Mouse (Mus musculus) liver, embryonic 11.5 days (tissue): Measurements from ENCODE around the gene Edar. TPM values are rescaled to one million over a fixed set of nuclear protein-coding genes. Genes with fewer than 3 reads are reported as not detected.

Experiments used
- ATAC-seq: fragments of 200-750 bp; cut with Nextera tagmentation; replicated peaks from 2 replicates; pipeline ENCODE4 v1.8.0; 2017; ENCODE audit warnings: moderate number of reproducible peaks, mild to moderate bottlenecking, moderate TSS enrichment, moderate library complexity; ENCODE audit not compliant: low FRiP score
- DNase-seq: peaks from one replicate; pipeline ENCODE4 v3.0.0-alpha.2; 2017; ENCODE audit warnings: low spot score
- H3K27ac ChIP-seq: fragments of 300-500 bp; sonication (generic); 2 replicates; pipeline ENCODE4 v1.5.1; 2014; ENCODE audit warnings: mild to moderate bottlenecking, low read depth, low read length, control low read depth
- H3K27me3 ChIP-seq: fragments of 300-500 bp; sonication (generic); replicated peaks from 2 replicates; pipeline ENCODE4 v1.6.1; 2014; ENCODE audit warnings: low read length, mixed read lengths; ENCODE audit not compliant: control insufficient read depth, insufficient read depth
- H3K36me3 ChIP-seq: fragments of 300-500 bp; sonication (generic); 2 replicates; pipeline ENCODE4 v1.6.1; 2014; ENCODE audit warnings: mild to moderate bottlenecking, low read length, moderate library complexity, mixed read lengths; ENCODE audit not compliant: control insufficient read depth, insufficient read depth
- H3K4me1 ChIP-seq: fragments of 300-500 bp; sonication (generic); replicated peaks from 2 replicates; pipeline ENCODE4 v1.6.1; 2014; ENCODE audit warnings: low read length, mixed read lengths; ENCODE audit not compliant: control insufficient read depth, insufficient read depth
- H3K4me2 ChIP-seq: fragments of 300-500 bp; sonication (generic); 2 replicates; pipeline ENCODE4 v1.6.1; 2014; ENCODE audit warnings: mild to moderate bottlenecking, control low read depth, moderate library complexity
- H3K4me3 ChIP-seq: fragments of 300-500 bp; sonication (generic); 2 replicates; pipeline ENCODE4 v1.5.1; 2014; ENCODE audit warnings: low read depth, low read length, control low read depth
- H3K9ac ChIP-seq: fragments of 300-500 bp; sonication (generic); 2 replicates; pipeline ENCODE4 v1.6.1; 2014; ENCODE audit warnings: low read depth, low read length, control low read depth
- H3K9me3 ChIP-seq: fragments of 300-500 bp; sonication (generic); 2 replicates; pipeline ENCODE4 v1.6.1; 2016; ENCODE audit warnings: low read length, inconsistent platforms, mixed read lengths; ENCODE audit not compliant: control insufficient read depth
- WGBS: fragments of 180-500 bp; shearing (Covaris S2); extraction: QIAGEN DNeasy Blood & Tissue Kit; methylation state at CpG from one replicate; pipeline ENCODE4 v1.1.7; 2014; 5-methylcytosine and 5-hydroxymethylcytosine counted together
- polyA plus RNA-seq: library from polyadenylated mRNA; unstranded; fragments of >200 nt; fragmentation: Nextera tagmentation; extraction: Ambion mirVana; gene quantifications from 2 replicates; pipeline ENCODE4 v1.2.1, GENCODE M21; 2014

Edar gene
- polyA plus RNA-seq, 1 experiment from 2014 or later, result 0.04 TPM

DNA sequence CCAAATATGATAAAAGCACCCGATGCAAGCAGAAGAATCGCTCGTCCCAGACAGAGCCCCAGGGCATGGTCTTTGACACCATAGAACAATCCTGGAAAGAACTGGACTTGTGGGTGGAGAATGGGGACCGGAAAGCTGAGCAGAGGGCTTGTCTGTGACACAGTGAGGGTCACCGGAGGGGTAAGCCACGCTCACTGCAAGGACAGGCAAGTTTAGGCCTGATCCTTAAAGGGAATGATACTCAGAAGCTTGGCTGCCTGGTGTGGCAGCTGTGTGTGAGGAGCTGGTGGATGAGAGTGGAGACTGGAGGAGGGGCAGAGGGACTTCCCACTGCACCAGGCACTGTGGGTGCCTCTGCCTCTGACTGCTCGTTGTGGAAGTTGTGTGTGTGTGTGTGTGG, 15.6 kb upstream of the Edar start:
- Histone ChIP-seq H3K9ac (no peak overlapping the region), H3K9me3 (no peaks in the 10 kb centered on the region), H3K4me3 (no peak overlapping the region), H3K4me2 (no peak overlapping the region), H3K36me3 (no peaks in the 10 kb centered on the region), H3K4me1 (no peaks in the 10 kb centered on the region), H3K27me3 (no peaks in the 10 kb centered on the region), H3K27ac (no peak overlapping the region)
- no peak for ATAC-seq
- 71% methylated on average over 6 of the region's 7 CpGs for WGBS
- DNase-seq, result no peak

DNA sequence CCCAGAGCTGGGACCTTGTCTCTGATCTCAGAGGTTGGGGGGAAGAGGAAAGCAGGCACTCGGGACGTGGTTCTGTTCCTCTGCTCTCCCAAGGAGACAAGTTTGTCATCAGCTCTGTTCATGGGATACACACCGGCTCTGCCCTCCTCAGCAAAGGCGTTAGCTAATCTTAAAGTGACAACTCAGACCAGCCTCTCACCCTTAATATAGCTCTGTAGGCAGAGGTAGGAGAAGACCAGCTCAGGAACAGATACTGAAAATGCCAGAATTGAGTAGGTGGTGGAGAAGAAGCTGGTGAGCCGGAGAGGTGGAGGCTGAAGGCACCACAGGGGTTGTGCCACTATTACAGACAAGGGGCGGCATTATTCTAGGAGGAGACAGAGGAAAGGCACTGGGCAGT, 3.8 kb upstream of the Edar start:
- no peak overlapping the region for H3K27ac ChIP-seq
- ATAC-seq, result no peak
- H3K27me3 ChIP-seq, result no peaks in the 10 kb centered on the region
- H3K9ac ChIP-seq, result no peak overlapping the region
- no peaks in the 10 kb centered on the region for H3K4me1 ChIP-seq
- H3K4me3 ChIP-seq, result no peak overlapping the region
- no peak for DNase-seq
- H3K36me3 ChIP-seq, result no peaks in the 10 kb centered on the region
- no peaks in the 10 kb centered on the region for H3K9me3 ChIP-seq
- WGBS, result 73% methylated on average over 6 of the region's 6 CpGs
- H3K4me2 ChIP-seq, result no peak overlapping the region

DNA sequence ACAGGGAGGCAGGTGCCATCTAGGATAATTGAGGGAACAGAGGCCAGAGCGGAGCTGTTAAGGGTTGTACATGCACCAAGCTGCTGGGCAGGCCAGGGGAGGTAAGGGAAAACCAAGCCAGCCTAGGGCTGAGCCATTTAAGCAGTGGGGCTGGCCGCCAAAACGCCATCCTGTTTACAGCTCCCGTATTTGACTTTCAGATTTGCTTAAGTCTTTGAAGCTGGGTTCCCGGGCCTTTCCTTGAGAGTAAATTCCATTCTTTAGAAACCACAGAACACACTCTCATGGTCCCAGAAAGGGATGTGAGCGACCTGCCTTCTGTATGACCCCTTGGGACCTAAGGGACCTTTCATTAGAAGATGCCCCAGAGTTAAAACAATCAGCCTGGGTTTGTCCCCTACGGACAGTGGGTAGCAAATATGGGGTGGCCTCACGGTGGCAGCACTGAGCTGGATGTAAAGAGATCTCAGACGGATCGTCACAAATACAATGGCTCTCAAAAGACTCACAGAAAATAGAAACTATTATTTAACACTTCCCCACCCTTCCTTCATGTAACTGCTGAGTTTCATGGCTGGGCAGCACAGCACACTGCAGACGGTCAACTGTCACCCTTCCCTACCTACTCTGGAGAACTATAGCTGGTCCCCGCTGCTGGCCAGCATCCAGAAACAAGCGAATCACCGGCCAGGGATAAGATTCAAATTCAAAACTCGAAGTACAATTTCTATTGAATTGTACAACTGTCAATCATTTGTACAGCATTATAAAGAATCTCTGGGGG, 2.0 kb downstream of the Edar start:
- no peak for DNase-seq
- no peak overlapping the region for H3K4me2 ChIP-seq
- no peak overlapping the region for H3K27ac ChIP-seq
- no peaks in the 10 kb centered on the region; the same call in 1 of the 2 replicates for H3K27me3 ChIP-seq
- no peak overlapping the region for H3K9ac ChIP-seq
- H3K9me3 ChIP-seq, result no peaks in the 10 kb centered on the region
- ATAC-seq, result no peak
- 44% methylated on average over 15 of the region's 15 CpGs for WGBS
- H3K4me1 ChIP-seq, result no peaks in the 10 kb centered on the region
- no peaks in the 10 kb centered on the region for H3K36me3 ChIP-seq
- H3K4me3 ChIP-seq, result no peak overlapping the region

DNA sequence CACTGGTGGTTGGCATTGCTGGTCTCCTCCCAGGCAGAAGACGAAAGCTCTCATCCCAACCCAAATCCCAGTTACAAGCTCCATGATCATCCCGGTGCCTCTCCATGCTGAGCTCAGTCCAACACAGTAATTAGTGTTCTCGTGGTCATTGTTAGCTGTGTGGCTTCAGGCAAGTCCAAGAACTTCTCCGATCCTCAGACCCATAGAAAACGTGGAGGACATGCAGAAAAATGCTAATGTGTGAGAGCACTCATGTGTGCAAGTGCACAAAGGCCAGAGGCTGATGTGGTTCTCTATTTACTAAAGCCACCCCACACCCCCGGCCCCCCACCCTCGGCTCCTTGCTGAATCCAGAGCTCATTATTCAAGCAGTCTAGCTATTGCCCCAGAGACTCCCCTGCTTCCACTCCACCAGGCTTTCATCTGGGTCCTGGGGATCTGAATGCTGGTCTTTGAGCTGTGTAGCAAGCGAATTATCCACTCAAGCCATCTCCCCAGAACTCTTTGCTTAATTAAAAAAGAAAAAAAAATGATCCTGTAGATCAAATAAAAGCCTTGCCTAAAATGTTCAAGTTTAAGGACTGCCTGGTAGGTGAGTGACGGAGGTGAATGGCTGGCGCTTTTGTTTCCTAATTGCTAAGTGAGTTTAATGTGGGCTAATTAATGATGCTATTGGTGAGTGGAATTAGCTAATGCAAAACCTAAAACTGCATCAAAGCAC, 2.7 kb downstream of the Edar start:
- 70% methylated on average over 10 of the region's 10 CpGs for WGBS
- no peak overlapping the region for H3K27ac ChIP-seq
- H3K27me3 ChIP-seq, result no peaks in the 10 kb centered on the region; the same call in 1 of the 2 replicates
- H3K9me3 ChIP-seq, result no peaks in the 10 kb centered on the region
- no peaks in the 10 kb centered on the region for H3K36me3 ChIP-seq
- H3K9ac ChIP-seq, result no peak overlapping the region
- DNase-seq, result no peak
- H3K4me1 ChIP-seq, result no peaks in the 10 kb centered on the region
- H3K4me3 ChIP-seq, result no peak overlapping the region
- H3K4me2 ChIP-seq, result no peak overlapping the region
- no peak for ATAC-seq

DNA sequence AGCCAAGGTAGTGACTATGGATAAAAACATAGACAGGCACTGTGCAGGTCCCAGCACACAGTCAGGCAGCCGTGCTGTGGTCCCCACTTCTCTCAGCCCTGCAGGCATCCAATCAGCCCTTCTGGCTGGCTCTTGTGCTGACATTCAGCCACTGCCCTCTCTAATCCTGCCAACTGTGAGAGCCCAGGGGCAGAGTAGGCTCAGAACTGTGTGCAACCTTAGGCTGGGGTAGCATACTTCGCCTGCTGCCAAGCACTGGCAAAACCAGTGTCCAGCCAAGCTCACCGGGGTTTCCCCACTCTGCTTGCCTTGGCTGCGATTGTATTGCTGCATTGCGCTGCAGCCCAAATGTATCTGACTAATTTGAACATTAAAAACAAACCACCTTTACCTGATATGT, 11.6 kb downstream of the Edar start:
- DNase-seq, result no peak
- Histone ChIP-seq H3K4me2 (no peak overlapping the region), H3K9ac (no peak overlapping the region), H3K4me1 (no peaks in the 10 kb centered on the region), H3K9me3 (no peaks in the 10 kb centered on the region), H3K27me3 (no peaks in the 10 kb centered on the region), H3K36me3 (no peaks in the 10 kb centered on the region), H3K4me3 (no peak overlapping the region), H3K27ac (no peak overlapping the region)
- WGBS, result 87% methylated on average over 5 of the region's 5 CpGs
- ATAC-seq, result no peak

DNA sequence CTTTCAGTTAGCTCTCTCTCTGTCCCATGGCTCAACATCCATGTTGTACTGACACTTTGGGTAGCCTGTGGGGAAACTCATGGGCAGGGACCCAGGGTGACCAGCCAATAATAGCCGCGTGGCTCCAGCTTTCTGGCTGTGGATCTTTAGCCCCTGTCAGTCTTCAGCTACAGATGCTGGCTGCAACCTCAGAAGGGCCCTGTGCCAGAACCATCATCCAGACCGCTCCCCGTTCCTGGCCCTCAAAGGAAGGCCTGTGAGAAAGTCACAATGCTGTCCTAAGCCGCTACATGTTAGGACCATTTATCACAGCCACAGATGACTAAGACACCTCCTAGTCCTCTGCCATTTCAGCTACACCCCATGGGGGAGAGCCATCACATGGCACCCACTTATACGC, 12.0 kb downstream of the Edar start:
- no peak for DNase-seq
- Histone ChIP-seq H3K4me2 (no peak overlapping the region), H3K9me3 (no peaks in the 10 kb centered on the region), H3K36me3 (no peaks in the 10 kb centered on the region), H3K4me3 (no peak overlapping the region), H3K27ac (no peak overlapping the region), H3K27me3 (no peaks in the 10 kb centered on the region), H3K9ac (no peak overlapping the region), H3K4me1 (no peaks in the 10 kb centered on the region)
- 87% methylated on average over 6 of the region's 6 CpGs for WGBS
- ATAC-seq, result no peak

DNA sequence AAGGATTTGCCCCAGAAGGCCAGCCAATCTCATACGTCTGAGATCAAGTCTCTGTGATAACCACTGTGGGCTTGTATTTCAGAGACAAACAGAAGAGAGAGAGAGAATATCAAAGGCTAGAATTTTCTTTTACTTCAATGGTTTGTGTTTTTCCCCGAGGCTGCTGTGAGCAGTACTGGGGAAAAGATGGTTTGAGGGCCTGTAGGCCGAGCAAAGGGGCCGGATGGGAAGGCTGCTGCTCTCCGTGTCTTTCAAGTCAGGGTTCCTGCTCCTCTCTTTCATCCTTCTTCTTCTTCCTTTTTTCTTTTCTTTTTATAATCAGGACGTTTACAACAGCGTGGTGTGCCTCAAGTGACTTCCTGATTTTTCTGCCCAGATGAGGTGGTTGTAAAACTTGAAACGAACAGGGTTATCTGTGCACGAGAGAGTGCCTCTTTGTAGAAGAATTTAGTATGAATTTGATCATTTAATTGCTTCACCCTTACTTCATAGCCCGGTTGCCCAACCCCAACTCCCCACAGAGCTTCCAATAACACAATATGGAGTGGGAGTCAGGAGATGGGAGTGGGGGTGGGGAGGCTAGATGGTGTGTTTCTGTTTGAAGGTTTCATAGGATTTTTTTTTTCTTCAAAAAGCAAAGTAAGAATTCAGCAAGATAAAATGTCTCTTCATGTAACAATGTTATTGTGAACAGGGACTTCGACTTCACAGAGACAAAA, 16.0 kb downstream of the Edar start:
- no peak overlapping the region for H3K4me3 ChIP-seq
- H3K4me1 ChIP-seq, result no peaks in the 10 kb centered on the region
- H3K4me2 ChIP-seq, result no peak overlapping the region
- H3K27ac ChIP-seq, result no peak overlapping the region
- no peaks in the 10 kb centered on the region for H3K9me3 ChIP-seq
- ATAC-seq (no peak), DNase-seq (no peak)
- no peaks in the 10 kb centered on the region for H3K36me3 ChIP-seq
- no peaks in the 10 kb centered on the region for H3K27me3 ChIP-seq
- H3K9ac ChIP-seq, result no peak overlapping the region
- whole genome bisulfite sequencing, result 47% methylated on average over 11 of the region's 11 CpGs

DNA sequence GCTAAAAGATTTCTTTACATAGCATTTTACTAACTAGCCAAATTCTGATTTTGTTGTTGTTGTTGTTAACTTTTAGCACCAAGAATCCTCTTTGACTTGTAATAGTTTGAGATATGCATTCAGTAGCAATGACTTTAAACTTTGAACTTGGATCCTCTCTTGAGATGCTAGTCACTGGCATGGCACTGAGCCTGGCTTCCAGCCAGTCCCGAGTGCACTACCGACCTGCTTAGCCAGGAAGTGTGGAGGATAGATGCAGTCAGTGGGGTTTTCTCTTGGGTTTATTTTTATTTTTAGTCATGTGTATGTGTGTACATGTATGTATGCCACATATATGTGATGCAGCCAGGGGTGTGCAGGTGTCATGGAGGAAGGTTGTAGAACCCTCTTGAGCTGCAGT, 17.7 kb downstream of the Edar start:
- Histone ChIP-seq H3K36me3 (no peaks in the 10 kb centered on the region), H3K4me2 (no peak overlapping the region), H3K27ac (no peak overlapping the region), H3K4me1 (no peaks in the 10 kb centered on the region), H3K4me3 (no peak overlapping the region), H3K9me3 (no peaks in the 10 kb centered on the region), H3K27me3 (0 out of 2 replicates have a peak, but pooled peaks cover 2% of the 10 kb centered on the region), H3K9ac (no peak overlapping the region)
- 43% methylated on average over 2 of the region's 2 CpGs for WGBS
- DNase-seq, result no peak
- ATAC-seq, result no peak
